Mouse (Mus musculus): ENCODE results near the gene Man1c1. TPM values are rescaled to one million over a fixed set of nuclear protein-coding genes. Genes with fewer than 3 reads are reported as not detected.
A peak's percentile ranks its signal among the peaks of the same experiment; 100 is the strongest.

The Man1c1 gene
- polyA plus RNA-seq, 1 experiment from 2014 or later, result 8.3 TPM

DNA sequence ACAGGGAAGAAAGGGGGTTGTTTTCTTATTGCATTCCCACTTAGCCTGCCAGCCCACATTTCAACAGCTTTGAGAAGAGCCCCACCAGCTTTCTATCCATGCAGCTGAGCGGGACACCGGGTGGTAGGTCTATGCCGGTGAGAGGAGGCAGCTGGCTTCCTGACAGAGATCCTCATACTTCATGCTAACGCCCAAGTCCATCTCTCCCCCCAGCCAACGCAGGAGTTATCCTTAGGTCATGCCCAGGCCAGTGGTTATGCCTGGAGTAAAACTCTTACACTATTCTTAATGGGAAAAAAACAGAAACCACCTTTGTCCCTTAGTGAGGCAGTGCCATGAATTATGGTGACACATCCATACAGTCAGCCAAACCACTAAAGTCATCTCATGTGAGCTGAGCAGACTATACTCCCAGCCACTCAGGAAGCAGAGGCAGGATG lies 66.0 kb downstream of the Man1c1 start:
- Histone ChIP-seq H3K36me3 (peaks cover 13% of the 10 kb centered on the region; the same call in 1 of the 2 replicates), H3K27ac (peak overlapping the region; percentile 49; the same call in 1 of the 2 replicates), H3K27me3 (ENCODE audit: insufficient read depth, poor library complexity, severe bottlenecking) (no peaks in the 10 kb centered on the region), H3K4me1 (peaks cover 84% of the 10 kb centered on the region), H3K9me3 (no peaks in the 10 kb centered on the region), H3K4me3 (no peak overlapping the region)
- WGBS, result 48% methylated on average over 5 of the region's 5 CpGs
- no peak for DNase-seq (ENCODE audit: low spot score)

GRCm38 (mm10) chr4:134636406-134636805 lies 67.7 kb downstream of the Man1c1 start:
- Histone ChIP-seq H3K4me1 (peaks cover 88% of the 10 kb centered on the region), H3K4me3 (no peak overlapping the region), H3K27ac (peak overlapping the region; percentile 49), H3K9me3 (no peaks in the 10 kb centered on the region), H3K27me3 (ENCODE audit: insufficient read depth, poor library complexity, severe bottlenecking) (no peaks in the 10 kb centered on the region), H3K36me3 (peaks cover 13% of the 10 kb centered on the region; the same call in 1 of the 2 replicates)
- WGBS, result 40% methylated on average over 8 of the region's 8 CpGs
- DNase-seq (ENCODE audit: low spot score), result no peak

GRCm38 (mm10) chr4:134634001-134634400 lies 70.1 kb downstream of the Man1c1 start:
- peaks cover 4% of the 10 kb centered on the region; the same call in 1 of the 2 replicates for H3K36me3 ChIP-seq
- no peak for DNase-seq (ENCODE audit: low spot score)
- H3K27ac ChIP-seq, result peak overlapping the region; percentile 77; the same call in 1 of the 2 replicates
- 78% methylated on average over 13 of the region's 13 CpGs for WGBS
- no peaks in the 10 kb centered on the region for H3K9me3 ChIP-seq
- H3K4me3 ChIP-seq, result no peak overlapping the region
- H3K4me1 ChIP-seq, result peaks cover 87% of the 10 kb centered on the region
- H3K27me3 ChIP-seq (ENCODE audit: insufficient read depth, poor library complexity, severe bottlenecking), result no peaks in the 10 kb centered on the region

- peak overlapping the region; percentile 89 for H3K27ac ChIP-seq
- 0 out of 2 replicates have a peak overlapping the region, but pooled peaks have one; percentile 3 for H3K4me3 ChIP-seq
- H3K4me1 ChIP-seq, result peaks cover 92% of the 10 kb centered on the region
- WGBS, result 31% methylated on average over 13 of the region's 13 CpGs
- peak; percentile 91 for DNase-seq (ENCODE audit: low spot score)
- no peaks in the 10 kb centered on the region for H3K36me3 ChIP-seq
- no peaks in the 10 kb centered on the region for H3K9me3 ChIP-seq
- H3K27me3 ChIP-seq (ENCODE audit: insufficient read depth, poor library complexity, severe bottlenecking), result no peaks in the 10 kb centered on the region
Measured at GRCm38 (mm10) chr4:134632131-134632711, 71.9 kb downstream of the Man1c1 start.

- WGBS, result 71% methylated on average over 14 of the region's 14 CpGs
- H3K27me3 ChIP-seq (ENCODE audit: insufficient read depth, poor library complexity, severe bottlenecking), result no peaks in the 10 kb centered on the region
- H3K36me3 ChIP-seq, result no peaks in the 10 kb centered on the region
- H3K9me3 ChIP-seq, result no peaks in the 10 kb centered on the region
- DNase-seq (ENCODE audit: low spot score), result no peak
- peak overlapping the region; percentile 89 for H3K27ac ChIP-seq
- H3K4me3 ChIP-seq, result 0 out of 2 replicates have a peak overlapping the region, but pooled peaks have one; percentile 3
- H3K4me1 ChIP-seq, result peaks cover 92% of the 10 kb centered on the region
Measured at GRCm38 (mm10) chr4:134631471-134632130, 72.5 kb downstream of the Man1c1 start.

DNA sequence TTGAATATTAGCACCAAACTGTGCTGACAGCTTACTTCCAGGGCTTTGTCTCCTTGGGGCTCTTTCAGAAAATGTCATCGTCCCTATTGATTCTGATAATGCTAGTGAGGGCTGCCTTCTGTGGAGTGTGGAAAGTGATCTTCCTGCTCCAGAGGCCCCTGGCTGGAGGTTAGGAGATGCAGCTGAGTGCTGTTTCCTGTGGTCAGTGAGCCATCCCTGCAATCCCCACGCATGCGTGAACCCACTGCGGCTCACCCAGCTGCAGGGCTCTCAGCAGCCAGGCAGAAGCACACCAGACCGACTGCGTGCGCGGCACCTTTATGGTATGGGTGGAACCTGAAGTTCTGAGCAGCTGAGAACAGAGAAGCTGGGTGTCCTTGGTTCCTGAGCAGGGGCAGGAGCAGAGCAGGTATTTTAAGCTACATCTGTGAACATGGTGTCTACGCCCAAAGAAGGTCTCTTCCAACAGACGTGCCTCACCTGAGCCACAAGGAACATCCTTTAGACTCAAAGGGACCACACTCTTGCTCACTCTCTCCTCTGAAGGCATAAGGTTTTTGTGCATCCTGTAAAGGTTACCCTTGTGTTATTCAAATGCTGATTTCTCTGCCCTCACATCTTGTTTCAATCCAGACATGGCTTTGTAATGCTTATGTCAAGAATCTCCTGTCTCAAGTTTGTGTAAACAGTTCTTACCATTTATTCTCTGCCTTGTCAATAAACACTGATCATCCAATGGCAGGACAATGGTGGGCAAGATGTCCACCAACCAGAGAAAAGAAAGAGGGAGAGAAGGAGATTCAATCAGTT lies 75.3 kb downstream of the Man1c1 start:
- H3K4me1 ChIP-seq, result peaks cover 91% of the 10 kb centered on the region

DNA sequence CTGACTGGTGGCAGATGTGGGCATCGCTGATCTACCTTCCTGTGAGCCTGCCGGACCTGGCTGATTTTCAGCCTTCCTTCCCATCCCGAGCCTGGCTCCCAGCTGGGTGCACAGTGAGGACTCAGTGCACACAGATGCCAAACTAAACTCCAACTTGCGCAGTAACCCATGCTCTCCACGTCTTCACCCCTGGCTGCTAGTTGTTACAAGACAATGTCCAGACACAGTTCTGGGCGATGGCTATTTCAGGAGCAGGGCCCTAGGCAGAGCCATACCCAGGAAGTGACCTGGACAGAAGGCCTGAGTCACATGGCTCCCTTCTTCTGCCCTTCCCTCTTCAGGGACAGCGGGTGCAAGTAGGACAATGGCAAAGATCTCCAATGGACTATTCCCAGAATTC lies 76.0 kb downstream of the Man1c1 start:
- WGBS, result 29% methylated on average over 7 of the region's 7 CpGs
- H3K4me3 ChIP-seq, result peak overlapping the region; percentile 29
- H3K4me1 ChIP-seq, result peaks cover 86% of the 10 kb centered on the region
- H3K27me3 ChIP-seq (ENCODE audit: insufficient read depth, poor library complexity, severe bottlenecking), result no peaks in the 10 kb centered on the region
- no peaks in the 10 kb centered on the region for H3K36me3 ChIP-seq
- no peaks in the 10 kb centered on the region for H3K9me3 ChIP-seq
- peak overlapping the region; percentile 90 for H3K27ac ChIP-seq
- peak; percentile 93 for DNase-seq (ENCODE audit: low spot score)

More for the DNA sequence above, 75.3 kb downstream of the Man1c1 start:
- Histone ChIP-seq H3K4me3 (no peak overlapping the region), H3K27me3 (ENCODE audit: insufficient read depth, poor library complexity, severe bottlenecking) (no peaks in the 10 kb centered on the region), H3K36me3 (no peaks in the 10 kb centered on the region), H3K27ac (peak overlapping the region; percentile 90), H3K9me3 (no peaks in the 10 kb centered on the region)
- DNase-seq (ENCODE audit: low spot score), result no peak
- WGBS, result 55% methylated on average over 10 of the region's 10 CpGs

GRCm38 (mm10) chr4:134626883-134627282 lies 77.2 kb downstream of the Man1c1 start:
- Histone ChIP-seq H3K4me3 (no peak overlapping the region), H3K9me3 (no peaks in the 10 kb centered on the region), H3K27ac (peak overlapping the region; percentile 90), H3K4me1 (peaks cover 75% of the 10 kb centered on the region), H3K36me3 (no peaks in the 10 kb centered on the region), H3K27me3 (ENCODE audit: insufficient read depth, poor library complexity, severe bottlenecking) (no peaks in the 10 kb centered on the region)
- 53% methylated on average over 2 of the region's 2 CpGs for WGBS
- no peak for DNase-seq (ENCODE audit: low spot score)

DNA sequence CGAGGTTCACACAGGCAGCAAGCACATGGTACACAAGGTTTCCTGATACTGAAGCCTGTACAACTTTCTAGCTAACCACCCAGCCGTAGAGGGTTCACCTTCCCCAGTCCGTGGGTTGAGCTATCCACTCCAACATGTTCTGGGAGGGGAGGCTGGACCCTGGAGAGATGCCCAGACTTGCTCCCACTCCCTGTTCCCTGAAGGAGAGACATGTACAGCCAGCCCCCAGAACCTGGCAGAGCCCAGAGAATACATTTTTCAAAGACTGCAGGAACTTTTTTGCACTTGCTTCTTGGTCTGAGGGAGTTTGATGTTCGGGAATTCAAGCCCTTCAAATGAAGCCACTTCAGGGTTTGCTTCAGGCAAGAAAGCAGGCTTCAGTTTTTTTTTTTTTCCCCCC lies 77.7 kb downstream of the Man1c1 start:
- no peaks in the 10 kb centered on the region for H3K27me3 ChIP-seq (ENCODE audit: insufficient read depth, poor library complexity, severe bottlenecking)
- H3K4me1 ChIP-seq, result peaks cover 69% of the 10 kb centered on the region
- no peak overlapping the region for H3K4me3 ChIP-seq
- no peaks in the 10 kb centered on the region for H3K36me3 ChIP-seq
- peak overlapping the region; percentile 90 for H3K27ac ChIP-seq
- no peaks in the 10 kb centered on the region for H3K9me3 ChIP-seq
- 58% methylated on average over 4 of the region's 4 CpGs for WGBS
- no peak for DNase-seq (ENCODE audit: low spot score)

- H3K27ac ChIP-seq, result peak overlapping the region; percentile 90
- peak overlapping the region; percentile 24 for H3K4me3 ChIP-seq
- H3K36me3 ChIP-seq, result no peaks in the 10 kb centered on the region
- H3K9me3 ChIP-seq, result no peaks in the 10 kb centered on the region
- peaks cover 64% of the 10 kb centered on the region for H3K4me1 ChIP-seq
- WGBS, result 26% methylated on average over 14 of the region's 14 CpGs
- no peaks in the 10 kb centered on the region for H3K27me3 ChIP-seq (ENCODE audit: insufficient read depth, poor library complexity, severe bottlenecking)
- DNase-seq (ENCODE audit: low spot score), result no peak
Measured at GRCm38 (mm10) chr4:134624109-134624862, 79.8 kb downstream of the Man1c1 start.

- Histone ChIP-seq H3K27ac (no peak overlapping the region), H3K4me3 (no peak overlapping the region), H3K4me1 (peaks cover 53% of the 10 kb centered on the region), H3K9me3 (no peaks in the 10 kb centered on the region), H3K36me3 (no peaks in the 10 kb centered on the region), H3K27me3 (ENCODE audit: insufficient read depth, poor library complexity, severe bottlenecking) (no peaks in the 10 kb centered on the region)
- no peak for DNase-seq (ENCODE audit: low spot score)
- 76% methylated on average over 9 of the region's 9 CpGs for WGBS
Measured at GRCm38 (mm10) chr4:134621695-134622094, 82.4 kb downstream of the Man1c1 start.

DNA sequence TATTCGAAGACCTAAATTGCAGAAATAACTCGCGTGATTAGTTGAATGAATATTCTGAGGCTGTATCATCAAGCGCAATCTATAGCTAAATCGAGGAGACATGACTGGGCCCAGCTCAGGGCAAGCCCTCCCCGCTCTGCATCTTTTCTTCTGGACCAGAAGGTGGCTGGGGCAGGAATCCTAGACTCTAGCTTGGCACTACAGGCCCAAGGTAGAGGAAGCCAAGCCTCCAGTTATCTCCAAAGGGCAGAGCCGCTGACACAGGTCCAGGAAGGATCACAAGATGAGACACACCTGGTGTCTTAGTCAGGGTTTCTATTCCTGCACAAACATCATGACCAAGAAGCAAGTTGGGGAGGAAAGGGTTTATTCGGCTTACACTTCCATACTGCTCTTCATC lies 83.8 kb downstream of the Man1c1 start:
- Histone ChIP-seq H3K4me1 (peaks cover 48% of the 10 kb centered on the region), H3K36me3 (no peaks in the 10 kb centered on the region), H3K27me3 (ENCODE audit: insufficient read depth, poor library complexity, severe bottlenecking) (no peaks in the 10 kb centered on the region), H3K4me3 (no peak overlapping the region), H3K27ac (no peak overlapping the region), H3K9me3 (no peaks in the 10 kb centered on the region)
- DNase-seq (ENCODE audit: low spot score), result no peak
- 87% methylated on average over 8 of the region's 8 CpGs for WGBS

Data from heart, embryonic 10.5 days (tissue).